Mouse (Mus musculus) left cerebral cortex, postnatal 36 days (tissue): ENCODE data around the gene Mgat4e. TPM values are rescaled to one million over a fixed set of nuclear protein-coding genes. Genes with fewer than 3 reads are reported as not detected.
"Not testable (repeated sequence)": the region's sequence is repeated elsewhere in the genome, so short reads cannot be mapped to it uniquely, and the experiment has no call there.

Source experiments
- DNase-seq, 2 experiments: peaks; one replicate each; pipeline ENCODE4 v3.0.0; 2021 to 2022; ENCODE audit warnings: low spot score in 2 of 2, mixed read lengths in 1 of 2
- intact Hi-C: fragments of 180-260 bp; cut with DNase I; formaldehyde crosslinking; loops from one replicate; pipeline ENCODE4 v1.15.1; 2025
- total RNA-seq, 2 experiments: library from RNA; stranded (reverse); gene quantifications; 2 replicates each; pipeline ENCODE4 v1.2.3; 2021

Mgat4e gene
- total RNA-seq, 2 experiments from 2014 or later: not detected

DNA sequence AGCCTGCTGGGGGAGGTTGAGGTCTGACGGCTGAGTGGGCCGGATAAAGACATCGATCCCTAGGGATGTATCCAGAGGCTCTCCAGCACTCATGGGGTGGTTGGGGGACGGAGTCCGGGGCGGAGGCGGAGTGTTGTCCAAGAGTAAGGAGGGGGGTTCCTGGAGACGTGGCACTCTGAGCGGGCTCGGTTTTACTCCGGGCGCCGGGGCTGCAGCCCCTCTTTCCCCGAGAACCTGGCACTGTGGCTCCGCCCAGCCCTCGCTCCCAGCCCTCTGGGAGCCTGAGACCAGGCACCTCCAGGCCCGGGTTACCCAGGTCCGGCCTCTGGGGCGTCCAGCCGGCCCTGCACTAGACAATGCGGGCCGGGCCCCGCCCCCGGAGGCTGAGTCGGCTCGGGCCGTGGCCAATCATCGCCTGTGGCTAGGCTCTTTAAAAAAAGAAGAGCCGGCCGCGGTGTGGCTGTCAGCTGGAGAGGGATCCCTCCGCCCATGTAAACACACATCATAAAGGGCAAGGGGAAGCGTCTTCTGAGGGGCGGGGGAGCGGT, 7.3 kb upstream of the Mgat4e start:
- intact Hi-C loops: no loop called here
- peak; percentile 93 for DNase-seq

DNA sequence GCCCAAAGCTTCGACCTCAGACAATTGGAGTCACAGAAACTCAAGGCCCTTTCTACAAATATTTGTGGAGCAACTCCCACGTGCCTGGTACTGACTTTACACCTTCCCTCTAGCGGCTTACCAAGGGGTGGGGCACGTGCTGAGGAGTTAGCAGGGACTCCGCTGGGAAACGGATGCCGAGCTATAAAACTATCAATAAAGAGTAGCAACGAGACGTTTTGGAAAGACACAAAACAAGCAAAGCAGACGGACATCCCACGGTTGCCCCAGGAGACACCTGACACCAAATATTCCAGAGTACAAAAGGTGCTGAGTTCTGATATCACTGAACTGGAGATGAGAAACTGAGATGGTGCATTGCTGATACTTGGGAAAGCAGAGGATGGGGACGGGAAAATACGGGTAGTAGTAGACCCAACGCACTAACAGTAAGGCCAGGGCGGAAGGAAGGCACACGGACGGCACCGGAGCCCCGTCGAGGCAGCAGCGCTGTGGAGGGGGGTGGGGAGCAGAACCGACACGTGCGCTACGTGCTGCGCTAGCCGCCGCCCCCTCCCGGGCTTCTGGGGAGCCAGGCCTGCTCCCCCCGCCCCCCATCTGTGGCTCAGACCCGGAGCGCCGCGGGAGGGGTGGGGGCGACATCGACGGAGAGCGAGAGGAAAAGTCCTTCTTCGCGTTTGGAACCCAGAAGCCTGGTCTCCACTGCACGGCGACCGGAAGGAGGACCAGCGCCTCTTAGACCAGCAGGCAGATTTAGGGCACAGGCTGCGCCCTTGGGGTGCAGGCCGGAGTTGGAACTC, 6.6 kb upstream of the Mgat4e start:
- DNase-seq: peak; percentile 14 to 67
- intact Hi-C loops: no loop called here

DNA sequence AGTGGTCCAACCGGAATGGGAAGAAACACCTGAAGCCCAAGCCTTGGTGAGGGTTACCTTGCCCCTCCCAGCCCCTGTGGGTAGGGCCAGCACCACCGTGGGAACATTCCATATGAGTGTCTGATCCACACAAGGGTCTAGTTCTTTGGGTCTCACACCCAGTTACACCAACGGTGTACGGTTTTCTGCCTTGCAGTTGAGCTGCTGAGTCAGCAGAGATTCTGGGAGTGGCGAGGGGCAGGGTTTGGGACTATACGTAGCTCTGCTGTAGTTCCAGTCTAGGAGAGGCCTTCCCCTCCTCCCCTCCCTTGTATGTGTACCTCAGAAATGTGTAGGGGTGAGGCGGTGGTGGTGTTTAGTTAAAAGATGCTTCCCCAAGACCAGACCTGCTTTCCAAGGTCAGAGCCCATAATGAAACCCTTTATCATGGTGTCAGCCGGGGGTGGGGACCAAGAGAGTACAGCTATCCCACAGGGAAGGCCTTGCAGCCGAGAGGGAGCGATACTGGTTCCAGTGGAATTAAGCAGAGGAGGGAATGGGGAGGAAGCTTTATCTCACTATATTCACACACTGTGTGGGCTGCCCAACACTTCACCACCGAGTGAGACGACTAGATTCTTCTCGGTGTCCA, 5.9 kb upstream of the Mgat4e start:
- no peak for DNase-seq
- intact Hi-C loops: no loop called here

DNA sequence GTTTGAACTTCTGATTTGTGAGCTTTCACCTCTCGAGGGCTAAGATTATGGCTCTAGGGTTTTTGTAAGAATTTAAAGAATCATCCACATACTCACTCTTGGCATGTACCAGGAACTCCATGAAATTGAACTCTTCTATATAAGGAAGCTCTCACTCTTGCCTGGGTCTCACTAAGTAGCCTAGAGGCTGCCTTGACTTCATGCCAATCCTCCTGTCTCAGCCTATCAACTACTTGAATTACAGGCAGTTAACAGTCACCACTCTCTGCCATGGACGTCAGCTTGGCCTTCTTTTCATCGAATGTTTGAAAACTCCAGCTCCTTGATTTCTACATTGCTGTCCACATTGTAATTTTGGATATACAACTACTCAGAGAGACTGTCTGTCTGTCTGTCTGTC, 2.9 kb upstream of the Mgat4e start:
- intact Hi-C loops: no loop called here
- DNase-seq: no peak

DNA sequence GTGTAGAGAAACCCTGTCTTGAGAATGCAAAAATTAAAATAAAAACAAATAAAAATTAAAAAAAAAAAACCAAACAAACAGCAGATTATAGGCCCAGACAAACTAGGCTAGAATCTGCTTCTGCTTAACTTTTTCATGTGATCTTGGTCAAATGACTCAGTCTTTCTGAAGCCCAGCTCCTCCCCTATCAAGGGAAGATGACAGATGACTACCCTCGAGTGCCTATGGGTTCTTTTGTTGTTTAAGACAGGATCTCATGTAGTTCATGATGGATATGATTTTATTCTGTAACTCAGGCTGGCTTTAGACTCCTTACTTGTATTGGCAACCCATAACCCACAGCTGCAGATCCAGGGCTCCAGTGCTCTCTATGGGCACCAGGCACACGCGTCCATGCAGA, 2.4 kb upstream of the Mgat4e start:
- no peak for DNase-seq
- intact Hi-C loops: no loop called here

DNA sequence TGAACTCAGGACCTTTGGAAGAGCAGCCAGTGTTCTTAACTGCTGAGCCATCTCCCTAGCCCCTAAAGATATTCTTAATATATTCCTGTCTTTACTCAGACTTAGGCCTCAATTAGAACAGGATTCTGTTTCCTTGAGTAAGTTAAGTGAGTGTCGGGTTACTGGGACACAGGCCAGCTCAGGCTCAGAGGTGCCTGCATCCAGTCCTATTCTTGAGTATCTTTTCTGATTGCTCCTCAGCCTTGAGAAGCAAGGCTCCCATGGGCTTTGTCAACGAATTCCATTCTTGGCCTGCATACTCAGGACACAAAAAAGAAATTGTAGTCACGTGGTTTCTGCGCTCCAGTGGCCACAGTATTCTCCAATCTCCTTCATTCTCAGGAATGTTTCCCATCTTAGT, 1.3 kb downstream of the Mgat4e start:
- DNase-seq: no peak
- intact Hi-C loops: no loop called here

DNA sequence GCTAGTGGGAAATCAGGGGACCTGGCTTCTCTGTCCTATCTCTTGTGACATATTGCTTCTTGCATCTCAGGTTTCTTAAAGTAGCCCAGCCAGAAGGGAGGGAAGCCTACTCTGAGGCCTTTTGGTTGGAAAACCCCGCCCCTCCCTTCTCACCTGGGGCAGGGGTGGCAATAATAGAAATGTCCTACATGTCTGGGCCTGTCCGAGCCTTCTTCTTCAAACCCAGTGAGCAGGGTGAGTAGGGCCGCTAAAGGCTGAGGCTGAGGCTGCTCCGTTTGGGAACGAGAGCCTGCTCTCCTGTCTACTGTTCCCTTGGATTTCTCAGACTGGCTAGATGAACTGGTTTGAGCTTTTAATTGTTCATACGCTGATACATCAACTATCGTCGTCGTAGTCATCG, 8.9 kb downstream of the Mgat4e start:
- DNase-seq: no peak
- intact Hi-C loops: no loop called here

DNA sequence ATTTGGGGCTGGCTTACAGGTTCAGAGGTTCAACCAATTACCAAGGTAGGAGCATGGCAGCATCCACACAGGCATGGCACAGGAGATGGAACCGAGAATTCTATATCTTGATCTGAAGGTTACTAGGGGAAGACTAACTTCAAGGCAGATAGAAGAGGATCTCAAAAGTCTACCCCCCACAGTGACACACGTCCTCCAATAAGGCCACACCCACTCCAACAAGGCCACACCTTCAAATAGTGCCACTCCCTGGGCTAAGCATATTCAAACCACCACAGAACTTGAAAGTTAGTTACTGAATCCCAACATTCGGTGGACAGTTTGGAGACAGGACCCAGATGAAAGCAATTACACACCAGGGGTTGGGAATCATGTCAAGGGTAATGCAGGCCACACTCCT, 14.0 kb downstream of the Mgat4e start:
- DNase-seq: no peak
- intact Hi-C loops: no loop called here

DNA sequence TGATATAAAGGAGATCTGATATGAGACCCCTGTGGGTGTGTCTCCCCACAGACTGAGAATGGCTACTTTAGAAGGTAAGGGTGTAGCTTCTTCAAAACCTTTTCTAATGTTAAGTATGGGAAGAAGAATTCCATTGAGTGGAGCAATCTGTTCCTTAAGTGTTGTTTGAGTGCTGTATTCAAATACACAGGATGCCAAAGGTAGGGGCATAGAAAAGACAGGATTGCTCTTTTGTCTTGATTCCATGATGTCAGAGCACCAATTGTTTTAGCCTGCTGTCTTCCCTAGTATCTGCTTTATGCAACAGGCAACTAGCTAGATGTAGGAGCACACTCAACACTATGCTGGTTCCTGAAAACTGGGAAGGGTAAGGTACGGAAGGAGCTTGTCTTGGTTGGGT, 14.4 kb downstream of the Mgat4e start:
- intact Hi-C loops: no loop called here
- no peak for DNase-seq

DNA sequence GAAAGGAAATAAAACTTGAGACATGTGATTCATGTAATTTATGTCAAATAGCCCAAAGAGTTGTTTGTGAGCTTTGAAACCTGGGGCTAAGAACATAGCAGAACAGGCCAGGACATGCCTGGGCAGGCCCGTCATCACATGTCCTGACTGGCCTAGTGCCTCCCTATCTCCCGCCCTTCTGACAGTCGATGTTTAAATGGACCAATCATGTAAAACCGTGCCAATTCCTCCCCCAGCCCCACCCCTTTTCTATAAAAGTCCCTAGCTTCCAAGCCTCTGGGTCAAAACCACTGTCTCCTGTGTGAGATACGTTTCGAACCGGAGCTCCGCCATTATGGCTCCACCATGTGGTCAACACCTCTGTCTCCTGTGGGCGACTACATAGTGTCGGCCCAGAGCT, 15.8 kb downstream of the Mgat4e start:
- intact Hi-C loops, DNase-seq: not testable (repeated sequence)

DNA sequence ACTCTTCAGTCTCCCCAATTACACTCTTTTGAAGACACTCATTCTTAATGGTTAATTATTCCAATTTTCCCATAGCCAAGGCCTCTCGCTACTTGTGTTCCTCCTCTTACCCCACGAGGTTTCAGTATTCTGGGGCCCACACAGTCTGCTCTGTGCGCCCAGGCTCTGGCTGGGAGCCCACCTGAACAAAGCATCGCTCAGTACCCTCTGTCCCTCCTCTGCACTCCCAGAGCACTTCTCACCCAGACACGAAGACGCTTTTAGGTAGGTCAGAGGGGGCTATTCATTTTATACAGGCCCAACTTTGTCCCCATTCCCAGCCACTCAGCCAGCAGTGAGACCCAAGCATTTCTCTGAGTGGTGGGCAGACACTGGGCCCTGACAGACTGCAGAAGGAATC, 18.9 kb downstream of the Mgat4e start:
- DNase-seq: peak; percentile 29 to 33
- intact Hi-C loops: no loop called here

DNA sequence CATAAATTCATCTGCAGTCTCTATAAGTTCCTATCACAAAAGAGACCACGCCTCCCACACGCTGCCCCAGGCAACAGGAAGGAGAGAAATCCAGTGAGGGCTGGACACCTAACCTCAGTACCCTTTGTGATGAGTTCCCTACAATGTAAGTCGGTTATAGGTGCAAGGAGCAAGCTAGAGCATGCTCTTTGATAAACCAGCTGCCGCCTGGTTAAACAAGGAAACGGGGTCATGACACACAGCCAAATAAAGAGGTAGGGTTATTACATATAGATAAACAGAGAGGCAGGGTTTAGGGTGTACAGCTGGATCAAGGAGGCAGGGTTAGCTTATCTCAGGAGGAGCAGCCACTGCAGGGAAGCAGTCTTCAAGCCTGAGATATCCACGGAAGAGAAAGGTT, 22.7 kb downstream of the Mgat4e start:
- no peak for DNase-seq
- intact Hi-C loops: no loop called here

DNA sequence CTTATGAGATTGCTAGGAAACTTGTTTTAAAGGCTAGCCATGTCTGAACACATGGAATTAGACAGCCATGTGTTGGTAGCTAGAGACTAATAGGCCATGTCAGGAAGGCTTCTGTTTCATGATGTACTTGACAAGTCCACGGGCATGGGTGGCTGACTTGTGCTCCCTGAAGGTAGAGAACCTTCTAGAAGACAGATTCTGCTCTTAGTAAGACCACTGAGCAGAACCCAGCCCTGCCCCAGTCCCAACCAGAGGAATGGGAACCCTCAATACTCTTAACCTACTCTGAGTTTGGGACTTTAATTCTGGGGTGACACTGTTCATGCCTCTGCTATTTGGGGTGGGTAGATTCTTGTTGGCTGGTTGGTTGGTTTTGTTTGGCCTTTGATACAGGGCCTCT, 24.5 kb downstream of the Mgat4e start:
- DNase-seq: no peak
- intact Hi-C loops: no loop called here

DNA sequence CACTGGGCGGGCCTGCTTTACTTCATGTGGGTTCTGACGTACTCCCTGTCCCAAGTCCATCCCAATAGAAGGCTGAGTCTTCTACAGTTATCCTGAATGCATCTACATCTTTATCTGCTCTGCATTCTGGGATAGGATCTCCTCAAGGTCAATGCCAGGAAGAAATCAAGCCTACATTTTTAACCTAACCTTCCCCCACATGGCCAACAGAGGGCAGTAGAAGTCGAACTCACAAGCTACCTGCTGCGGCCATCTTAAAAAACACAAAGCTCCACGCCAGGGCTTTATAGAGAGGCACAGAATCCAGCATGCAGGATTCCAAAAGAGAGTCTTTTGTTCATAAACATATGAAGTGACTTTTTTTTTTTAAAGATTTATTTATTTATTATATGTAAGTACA, 25.1 kb downstream of the Mgat4e start:
- no peak for DNase-seq

DNA sequence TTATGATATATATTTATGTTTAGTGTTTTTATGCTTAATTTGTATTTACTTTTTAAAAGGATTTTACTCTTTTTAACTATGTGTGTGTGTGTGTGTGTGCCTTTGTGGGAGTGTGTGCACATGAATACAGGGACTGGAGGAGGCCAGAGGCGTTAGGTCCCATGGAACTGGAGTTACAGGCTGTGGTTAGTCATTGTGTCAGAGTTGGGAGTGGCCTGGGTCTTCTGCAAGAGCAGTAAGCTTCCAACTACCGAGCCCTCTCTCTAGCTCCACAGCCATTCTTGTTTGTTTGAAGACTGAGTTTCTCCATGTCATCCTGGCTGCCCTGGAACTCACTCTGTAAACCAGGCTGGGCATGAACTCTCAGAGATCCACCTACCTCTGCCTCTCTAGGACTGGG, 27.2 kb downstream of the Mgat4e start:
- DNase-seq: no peak
- intact Hi-C loops: no loop called here

More for the DNA sequence above, 25.1 kb downstream of the Mgat4e start:
- intact Hi-C loops: no loop called here

DNA sequence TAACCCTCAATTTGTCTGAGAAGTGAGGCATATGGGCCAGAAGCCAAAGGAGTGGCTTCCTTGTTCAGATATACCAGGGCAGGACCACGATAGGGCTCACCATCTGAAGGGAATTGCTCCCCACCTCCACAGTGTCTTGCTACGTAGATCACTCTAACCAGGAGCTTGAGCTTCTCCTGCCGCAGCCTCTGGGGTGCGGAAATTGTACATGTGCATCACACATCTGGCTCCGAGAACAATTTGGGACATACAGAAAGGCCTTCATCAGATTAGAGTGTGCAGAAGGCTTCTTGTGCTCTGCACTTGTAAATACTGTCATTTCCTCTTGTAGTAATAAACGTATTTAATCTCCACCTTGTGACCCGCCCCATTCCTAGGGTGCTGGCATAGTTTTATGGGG, 28.3 kb downstream of the Mgat4e start:
- intact Hi-C loops: no loop called here

DNA sequence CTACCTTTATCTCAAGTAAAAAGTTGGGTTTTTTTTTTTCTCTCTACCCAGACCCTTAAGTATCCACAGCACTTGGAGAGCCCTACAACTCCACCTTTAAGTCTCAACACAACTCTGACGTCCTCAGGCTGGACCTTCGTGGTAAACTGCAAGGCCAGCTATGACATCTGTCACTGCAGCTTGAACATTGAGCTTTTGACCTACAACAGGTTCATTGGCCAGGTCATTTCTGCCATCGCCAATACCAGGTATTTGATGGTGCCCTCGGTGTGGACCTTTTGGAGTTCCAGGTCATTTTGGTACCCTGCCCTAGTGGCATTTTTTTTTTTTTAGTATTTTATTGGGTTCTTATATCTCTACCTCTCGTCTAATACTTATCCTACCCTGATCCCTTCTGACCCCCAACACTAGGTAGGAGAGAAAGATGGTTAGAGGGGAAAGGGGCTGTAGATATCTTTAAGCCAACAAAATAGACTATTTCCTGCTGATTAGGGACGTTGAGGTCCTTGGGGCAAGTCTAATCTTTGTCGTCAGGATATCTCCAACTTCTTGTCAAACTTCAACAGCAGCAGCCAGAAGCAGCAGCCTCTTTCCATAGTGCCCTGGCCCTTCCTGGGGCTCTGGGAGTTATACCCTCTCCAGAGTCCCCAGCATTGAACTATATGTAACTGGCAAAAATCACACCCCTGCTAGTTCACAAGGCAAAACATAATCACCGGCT, 29.3 kb downstream of the Mgat4e start:
- intact Hi-C loops: no loop called here
- DNase-seq: no peak

More for the DNA sequence above, 28.3 kb downstream of the Mgat4e start:
- no peak for DNase-seq

DNA sequence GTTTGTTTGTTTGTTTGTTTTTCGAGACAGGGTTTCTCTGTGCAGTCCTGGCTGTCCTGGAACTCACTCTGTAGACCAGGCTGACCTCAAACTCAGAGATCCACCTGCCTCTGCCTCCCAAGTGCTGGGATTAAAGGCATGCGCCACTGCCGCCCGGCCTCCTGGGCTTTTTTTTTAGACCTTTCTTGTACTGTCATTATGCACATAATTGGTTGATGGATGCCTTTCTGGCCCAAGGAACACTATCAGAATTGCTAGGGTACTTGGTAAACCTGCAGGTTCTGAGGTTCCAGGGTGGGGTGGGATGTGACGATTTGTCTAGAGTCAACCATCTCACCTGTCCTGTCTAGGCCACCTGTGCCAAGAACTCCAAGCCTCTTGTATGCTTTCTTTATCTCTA, 30.3 kb downstream of the Mgat4e start:
- intact Hi-C loops: loop anchor here (5.0 kb wide), 1 partner anchor 83 kb away; no protein-coding TSS in a partner anchor
- DNase-seq: not testable (repeated sequence)

DNA sequence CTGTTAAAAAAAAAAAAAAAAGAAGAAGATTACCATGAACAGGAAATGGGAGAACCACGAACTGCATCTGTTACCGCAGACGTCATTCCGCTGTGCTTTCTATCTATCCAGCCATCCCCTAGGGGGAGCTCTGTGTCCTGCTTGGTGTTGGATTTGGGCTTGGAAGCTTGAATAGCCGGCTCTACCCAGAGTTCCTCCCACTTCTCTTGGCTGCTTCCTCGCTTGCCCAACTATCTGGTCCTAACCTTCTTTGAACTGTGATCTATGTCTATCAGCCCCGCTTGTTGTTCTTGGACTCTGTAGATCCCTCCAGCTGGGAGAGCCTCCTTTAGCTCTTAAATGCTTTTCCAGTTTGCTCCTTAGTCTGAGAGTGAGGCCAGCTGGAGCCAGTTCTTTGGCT, 30.8 kb downstream of the Mgat4e start:
- DNase-seq: peak; percentile 57 to 75
- intact Hi-C loops: loop anchor here (5.0 kb wide), 1 partner anchor 84 kb away; no protein-coding TSS in a partner anchor

DNA sequence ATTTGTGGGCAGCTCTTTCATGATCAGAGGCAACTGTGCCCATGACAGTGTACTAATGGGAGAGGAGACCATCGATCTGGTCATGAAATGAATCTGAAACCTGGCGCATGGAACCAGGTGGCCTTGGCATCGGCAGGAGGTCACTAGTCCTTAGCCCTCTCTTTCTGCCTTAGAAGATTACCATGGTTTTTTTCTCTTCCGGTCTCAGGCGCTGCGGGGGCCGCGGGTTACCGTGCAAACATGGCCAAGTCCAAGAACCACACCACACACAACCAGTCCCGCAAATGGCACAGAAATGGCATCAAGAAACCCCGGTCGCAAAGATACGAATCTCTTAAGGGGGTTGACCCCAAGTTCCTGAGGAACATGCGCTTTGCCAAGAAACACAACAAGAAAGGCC, 31.6 kb downstream of the Mgat4e start:
- intact Hi-C loops: loop anchor here (5.0 kb wide), 1 partner anchor 84 kb away; no protein-coding TSS in a partner anchor
- DNase-seq: not testable (repeated sequence)
